Mouse (Mus musculus) megakaryocyte-erythroid progenitor cell, adult 5-6 weeks (primary cell): ENCODE measurements around the gene Knop1. TPM values are rescaled to one million over a fixed set of nuclear protein-coding genes. Genes with fewer than 3 reads are reported as not detected.
A peak's percentile ranks its signal among the peaks of the same experiment; 100 is the strongest.

Experiments
- ATAC-seq: replicated peaks from 2 replicates; pipeline ENCODE4 v1.8.0; 2016; ENCODE audit warnings: mild to moderate bottlenecking, inconsistent platforms; ENCODE audit not compliant: severe bottlenecking, poor library complexity, low FRiP score, low TSS enrichment
- total RNA-seq, 2 experiments: library from RNA; stranded (forward) in 1 of 2; stranded (reverse) in 1 of 2; fragments of 200-1000, 215-1000 nt in 1 of 2; fragments of >200 nt in 1 of 2; fragmentation: Nextera tagmentation in 1 of 2; gene quantifications; 2 replicates each; pipeline ENCODE4 v1.2.3; 2014 to 2017

The Knop1 gene
- total RNA-seq (2014; fragmentation: Nextera tagmentation) (37.7 and 50.6 TPM in 2 replicates), total RNA-seq (2017) (58.4 and 68.6 TPM in 2 replicates)

- ATAC-seq: peak; percentile 29
Observed at GRCm38 (mm10) chr7:118855877-118856304, at the start of gene Knop1. Gene Knop1 (minus strand): TSS chr7:118856254.

- ATAC-seq: no peak
Observed at GRCm38 (mm10) chr7:118904530-118904929, 48.5 kb upstream of the Knop1 start.

- ATAC-seq: no peak
Observed at GRCm38 (mm10) chr7:118903879-118904278, 47.8 kb upstream of the Knop1 start.

- ATAC-seq: no peak
Observed at GRCm38 (mm10) chr7:118902944-118903343, 46.9 kb upstream of the Knop1 start.

GRCm38 (mm10) chr7:118900090-118900489 is 44.0 kb upstream of the Knop1 start:
- ATAC-seq: no peak

GRCm38 (mm10) chr7:118898063-118898462 is 42.0 kb upstream of the Knop1 start:
- no peak for ATAC-seq

- ATAC-seq: no peak
Observed at GRCm38 (mm10) chr7:118895469-118896450, 39.7 kb upstream of the Knop1 start.

- no peak for ATAC-seq
Observed at GRCm38 (mm10) chr7:118889046-118889680, 33.1 kb upstream of the Knop1 start.

GRCm38 (mm10) chr7:118887303-118888055 is 31.4 kb upstream of the Knop1 start:
- no peak for ATAC-seq

- no peak for ATAC-seq
Observed at GRCm38 (mm10) chr7:118884969-118885368, 28.9 kb upstream of the Knop1 start.

- no peak for ATAC-seq
Observed at GRCm38 (mm10) chr7:118883957-118884356, 27.9 kb upstream of the Knop1 start.

GRCm38 (mm10) chr7:118879466-118880029 is 23.5 kb upstream of the Knop1 start:
- no peak for ATAC-seq

GRCm38 (mm10) chr7:118865362-118865761 is 9.3 kb upstream of the Knop1 start:
- no peak for ATAC-seq

- no peak for ATAC-seq
Observed at GRCm38 (mm10) chr7:118858640-118859039, 2.6 kb upstream of the Knop1 start.

GRCm38 (mm10) chr7:118855171-118855876 is 730 bp downstream of the Knop1 start, which contains the start of gene Iqck:
Gene Iqck (plus strand): TSS chr7:118855752.
- peak; percentile 88 for ATAC-seq

- no peak for ATAC-seq
Observed at GRCm38 (mm10) chr7:118854606-118855005, 1.4 kb downstream of the Knop1 start.

- ATAC-seq: no peak
Observed at GRCm38 (mm10) chr7:118852611-118853010, 3.4 kb downstream of the Knop1 start.

GRCm38 (mm10) chr7:118851571-118851970 is 4.5 kb downstream of the Knop1 start:
- ATAC-seq: no peak
